Mouse (Mus musculus): ENCODE measurements around the gene Card11. TPM values are rescaled to one million over a fixed set of nuclear protein-coding genes. Genes with fewer than 3 reads are reported as not detected.

Card11 gene
- total RNA-seq, 2 experiments from 2014 or later: 0.31 to 0.36 TPM

Small RNAs within 50 kb of the gene (microRNA-seq; reads per million reads assigned to microRNA genes)
- gene Gm44385: not detected

Other genes starting within 250 kb of the Card11 start
- gene Gna12, start 170.2 kb downstream of the Card11 start, total RNA-seq (2021): 10 to 100 TPM; 89.2 to 97.2 TPM
- 1 to 10 TPM; 1.5 to 2.2 TPM for gene Sdk1, start 240.9 kb upstream of the Card11 start, total RNA-seq (2021)